Mouse (Mus musculus) ES-Bruce4 (cell line): ENCODE data around the gene St8sia2. TPM values are rescaled to one million over a fixed set of nuclear protein-coding genes. Genes with fewer than 3 reads are reported as not detected.
A peak's percentile ranks its signal among the peaks of the same experiment; 100 is the strongest.

Experiments used
- H3K27ac ChIP-seq: 2 replicates; pipeline ENCODE4 v1.5.1; 2012; ENCODE audit warnings: low read length, inconsistent platforms; ENCODE audit not compliant: insufficient read depth
- H3K27me3 ChIP-seq: 2 replicates; pipeline ENCODE4 v1.6.1; 2012; ENCODE audit warnings: mild to moderate bottlenecking, low read length, inconsistent platforms; ENCODE audit not compliant: control insufficient read depth, poor library complexity, insufficient read depth, severe bottlenecking
- H3K36me3 ChIP-seq: 2 replicates; pipeline ENCODE4 v1.6.1; 2012; ENCODE audit warnings: inconsistent platforms, mild to moderate bottlenecking, low read length, moderate library complexity; ENCODE audit not compliant: control insufficient read depth, poor library complexity, insufficient read depth, severe bottlenecking
- H3K4me1 ChIP-seq: one replicate; pipeline ENCODE4 v1.8.1; 2011; ENCODE audit warnings: low read length; ENCODE audit not compliant: control insufficient read depth, insufficient read depth
- H3K4me3 ChIP-seq: 2 replicates; pipeline ENCODE4 v1.5.1; 2011; ENCODE audit warnings: low read depth, mild to moderate bottlenecking, low read length
- H3K9ac ChIP-seq: 2 replicates; pipeline ENCODE4 v1.6.1; 2012; ENCODE audit warnings: low read depth, mild to moderate bottlenecking, inconsistent platforms; ENCODE audit not compliant: poor library complexity, severe bottlenecking
- H3K9me3 ChIP-seq: replicated peaks from 2 replicates; pipeline ENCODE4 v1.6.1; 2012; ENCODE audit warnings: mild to moderate bottlenecking, low read length, inconsistent platforms; ENCODE audit not compliant: control insufficient read depth, poor library complexity, insufficient read depth, severe bottlenecking
- CTCF ChIP-seq: IDR thresholded peaks from one replicate; pipeline ENCODE4 v1.8.1; 2011; ENCODE audit warnings: low read depth, low read length
- EP300 ChIP-seq: IDR thresholded peaks from 2 replicates; pipeline ENCODE4 v1.6.1; 2011; ENCODE audit warnings: low read depth, low read length; ENCODE audit not compliant: insufficient read depth
- POLR2A ChIP-seq: IDR thresholded peaks from one replicate; pipeline ENCODE4 v1.8.1; 2011; ENCODE audit warnings: low read length; ENCODE audit not compliant: insufficient read depth
- polyA plus RNA-seq: library from polyadenylated mRNA; stranded (reverse); fragments of >200 nt; gene quantifications from 2 replicates; pipeline ENCODE4 v1.2.4, GENCODE M21; 2011; ENCODE audit warnings: low read depth; ENCODE audit not compliant: missing spikeins, insufficient read depth, insufficient read length

Gene St8sia2
- polyA plus RNA-seq = 0.81 and 1.3 TPM in 2 replicates

DNA sequence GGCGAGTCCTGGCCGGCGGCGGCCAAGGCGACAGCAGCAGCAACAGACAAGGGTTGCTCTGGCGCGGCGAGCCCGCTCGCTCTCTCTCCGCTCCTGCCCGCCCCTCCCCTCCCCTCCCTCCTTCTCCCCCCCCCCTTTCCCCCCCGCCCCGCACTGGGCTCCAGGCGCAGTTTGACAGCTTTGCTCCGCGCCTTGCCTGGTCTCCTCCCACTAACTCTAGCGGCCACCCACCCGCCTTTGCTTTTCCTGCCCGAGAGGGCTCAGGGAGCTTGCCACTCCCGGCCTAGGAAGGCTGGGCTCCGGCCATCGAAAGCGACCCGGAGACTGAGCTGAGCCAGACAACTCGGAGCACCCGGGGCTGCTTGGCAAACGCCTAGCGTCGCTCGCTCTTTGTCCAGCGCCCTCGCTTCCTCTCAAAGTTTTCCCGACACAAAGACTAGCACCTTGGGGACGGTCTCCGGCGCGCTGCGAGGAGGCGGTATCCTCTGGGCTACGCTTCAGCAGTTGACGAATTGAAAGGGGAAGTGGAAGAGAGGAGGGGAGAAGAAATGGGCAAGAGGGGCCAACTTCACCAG is at the start of gene St8sia2:
TSS of gene St8sia2 (minus strand) at position 90 of the 575 bp plus-strand sequence.
- H3K36me3 ChIP-seq = no peaks in the 10 kb centered on the region
- no peak for TF ChIP-seq POLR2A
- TF ChIP-seq EP300 = no peak
- TF ChIP-seq CTCF = no peak
- peak within 1 kb of the TSS; percentile 75 for H3K4me3 ChIP-seq
- H3K9ac ChIP-seq = peak within 1 kb of the TSS; percentile 51
- H3K27ac ChIP-seq = no peak within 1 kb of the TSS
- no peaks in the 10 kb centered on the region for H3K4me1 ChIP-seq
- no peaks in the 10 kb centered on the region for H3K9me3 ChIP-seq
- peaks cover 18% of the 10 kb centered on the region for H3K27me3 ChIP-seq

GRCm38 (mm10) chr7:74061076-74061475 is 47.6 kb upstream of the St8sia2 start:
- H3K36me3 ChIP-seq = no peaks in the 10 kb centered on the region
- no peak overlapping the region for H3K9ac ChIP-seq
- no peak overlapping the region for H3K4me3 ChIP-seq
- peaks cover 1% of the 10 kb centered on the region; the same call in 1 of the 2 replicates for H3K27me3 ChIP-seq
- no peak for TF ChIP-seq EP300
- no peak for TF ChIP-seq POLR2A
- TF ChIP-seq CTCF = no peak
- no peaks in the 10 kb centered on the region for H3K4me1 ChIP-seq
- no peak overlapping the region for H3K27ac ChIP-seq
- no peaks in the 10 kb centered on the region for H3K9me3 ChIP-seq

DNA sequence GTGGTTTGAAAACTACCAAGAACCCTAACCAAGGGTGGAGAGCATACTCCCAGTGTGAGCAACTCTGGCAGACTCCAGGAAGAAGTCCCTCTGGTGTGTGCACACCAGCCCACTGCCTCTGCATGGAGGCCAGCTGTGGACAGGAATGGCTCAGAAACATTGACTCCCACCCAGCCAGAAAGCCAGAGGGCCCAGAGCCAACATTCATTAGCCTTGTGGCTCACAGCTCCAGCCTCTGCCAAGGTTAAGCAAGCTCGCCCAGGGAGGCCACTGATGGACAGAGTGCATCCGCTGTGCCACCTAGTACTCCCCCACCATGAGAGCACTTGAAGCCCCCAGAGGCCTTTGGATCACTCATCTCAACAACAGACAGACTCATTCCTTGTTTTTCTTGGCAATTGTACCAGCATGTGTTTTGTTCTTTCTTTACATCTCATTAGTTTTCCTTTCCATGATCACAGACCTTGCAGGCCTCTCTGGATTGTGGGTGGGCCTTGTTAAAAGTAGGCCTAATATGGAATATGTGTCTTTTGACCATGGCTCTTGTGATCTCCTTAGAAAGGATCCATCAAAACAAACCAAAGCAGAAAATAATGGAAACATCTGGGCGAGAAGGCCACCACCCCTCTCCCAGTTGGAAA is 46.9 kb upstream of the St8sia2 start:
- H3K4me3 ChIP-seq = no peak overlapping the region
- no peak overlapping the region for H3K9ac ChIP-seq
- no peak overlapping the region for H3K27ac ChIP-seq
- no peak for TF ChIP-seq CTCF
- TF ChIP-seq EP300 = no peak
- no peak for TF ChIP-seq POLR2A
- no peaks in the 10 kb centered on the region for H3K36me3 ChIP-seq
- H3K4me1 ChIP-seq = no peaks in the 10 kb centered on the region
- H3K27me3 ChIP-seq = peaks cover 1% of the 10 kb centered on the region; the same call in 1 of the 2 replicates
- H3K9me3 ChIP-seq = no peaks in the 10 kb centered on the region

- H3K27ac ChIP-seq = no peak overlapping the region
- no peak overlapping the region for H3K4me3 ChIP-seq
- no peaks in the 10 kb centered on the region for H3K4me1 ChIP-seq
- H3K27me3 ChIP-seq = peaks cover 1% of the 10 kb centered on the region; the same call in 1 of the 2 replicates
- H3K9ac ChIP-seq = no peak overlapping the region
- H3K9me3 ChIP-seq = no peaks in the 10 kb centered on the region
- H3K36me3 ChIP-seq = no peaks in the 10 kb centered on the region
- TF ChIP-seq POLR2A = no peak
- TF ChIP-seq EP300 = no peak
- no peak for TF ChIP-seq CTCF
These were observed 46.2 kb upstream of the St8sia2 start for GRCm38 (mm10) chr7:74059684-74060083.

DNA sequence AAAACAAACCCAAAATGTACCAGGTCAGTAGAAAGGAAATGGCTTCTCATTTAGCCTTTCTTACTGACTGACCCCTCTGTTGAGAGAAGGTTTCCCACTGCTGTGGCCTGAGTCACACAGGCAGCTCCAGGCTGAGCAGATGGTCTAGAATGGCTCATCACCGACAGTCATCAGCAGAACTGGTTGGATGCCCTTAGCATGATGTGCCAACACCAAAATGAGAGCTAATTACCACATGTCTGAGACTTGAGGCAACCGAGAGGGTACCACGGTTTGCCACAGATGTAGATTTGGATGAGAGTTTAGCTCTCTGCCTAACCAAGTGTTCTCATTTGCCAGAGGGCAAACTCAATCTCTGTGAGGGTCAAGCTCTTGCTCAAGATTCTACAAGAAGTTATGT is 42.3 kb upstream of the St8sia2 start:
- no peak overlapping the region for H3K4me3 ChIP-seq
- no peak overlapping the region for H3K27ac ChIP-seq
- H3K4me1 ChIP-seq = no peaks in the 10 kb centered on the region
- H3K9ac ChIP-seq = no peak overlapping the region
- no peaks in the 10 kb centered on the region for H3K36me3 ChIP-seq
- TF ChIP-seq CTCF (no peak), EP300 (no peak), POLR2A (no peak)
- no peaks in the 10 kb centered on the region for H3K27me3 ChIP-seq
- no peaks in the 10 kb centered on the region for H3K9me3 ChIP-seq

DNA sequence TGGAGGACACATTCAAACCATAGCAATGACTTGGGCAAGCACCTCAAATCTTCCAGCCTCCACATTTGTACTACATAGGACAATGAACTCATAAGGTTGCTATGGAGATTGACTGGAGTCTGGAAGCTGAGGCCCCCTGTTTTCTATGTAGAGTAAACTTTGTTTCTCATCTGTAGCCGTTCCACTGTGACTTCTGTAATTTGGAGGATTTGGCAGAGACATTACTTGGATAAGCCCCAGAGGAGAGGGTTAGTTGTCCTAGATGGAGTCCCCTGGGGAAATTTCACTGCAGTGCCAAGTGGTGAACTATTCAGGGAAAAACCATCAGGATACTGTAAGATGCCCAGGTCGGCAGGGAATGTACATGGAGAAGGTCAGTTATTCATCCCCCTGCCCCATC is 34.1 kb upstream of the St8sia2 start:
- 0 out of 2 replicates have a peak, but pooled peaks cover 5% of the 10 kb centered on the region for H3K9me3 ChIP-seq
- no peaks in the 10 kb centered on the region for H3K36me3 ChIP-seq
- TF ChIP-seq POLR2A (no peak), EP300 (no peak), CTCF (no peak)

More for the DNA sequence above, 34.1 kb upstream of the St8sia2 start:
- Histone ChIP-seq H3K9ac (no peak overlapping the region), H3K27ac (no peak overlapping the region), H3K4me1 (no peaks in the 10 kb centered on the region), H3K4me3 (no peak overlapping the region), H3K27me3 (no peaks in the 10 kb centered on the region)
